Mouse (Mus musculus) cerebellum, postnatal 14 days (tissue): ENCODE results near the gene Spint5.

Experiments
- DNase-seq, 2 experiments: peaks; one replicate each; pipeline ENCODE4 v3.0.0; 2021; ENCODE audit warnings: mixed read lengths in 2 of 2

Spint5 gene

GRCm38 (mm10) chr2:164737377-164738090, 22.4 kb downstream of the Spint5 start:
- no peak for DNase-seq

GRCm38 (mm10) chr2:164739876-164740275, 24.8 kb downstream of the Spint5 start:
- DNase-seq = no peak

- DNase-seq = no peak
Measured at GRCm38 (mm10) chr2:164744987-164745386, 29.9 kb downstream of the Spint5 start.

- peak; percentile 95 to 97 for DNase-seq
Measured at GRCm38 (mm10) chr2:164745843-164746479, 30.9 kb downstream of the Spint5 start, which contains the start of the genes Wfdc3 and Dnttip1. Gene Wfdc3 (minus strand): TSS chr2:164745931. Gene Dnttip1 (plus strand): TSS chr2:164745983.

GRCm38 (mm10) chr2:164746693-164747092, 31.6 kb downstream of the Spint5 start:
- DNase-seq = no peak

GRCm38 (mm10) chr2:164748191-164748590, 33.1 kb downstream of the Spint5 start:
- DNase-seq = no peak

GRCm38 (mm10) chr2:164748991-164749390, 33.9 kb downstream of the Spint5 start:
- no peak for DNase-seq

- no peak for DNase-seq
Measured at GRCm38 (mm10) chr2:164752454-164752853, 37.3 kb downstream of the Spint5 start.

- no peak for DNase-seq
Measured at GRCm38 (mm10) chr2:164754105-164754504, 39.0 kb downstream of the Spint5 start.

- no peak for DNase-seq
Measured at GRCm38 (mm10) chr2:164754800-164755199, 39.7 kb downstream of the Spint5 start.

GRCm38 (mm10) chr2:164757841-164758240, 42.7 kb downstream of the Spint5 start:
- no peak for DNase-seq

GRCm38 (mm10) chr2:164758692-164759091, 43.6 kb downstream of the Spint5 start:
- no peak for DNase-seq

- DNase-seq = no peak
Measured at GRCm38 (mm10) chr2:164760059-164760833, 45.1 kb downstream of the Spint5 start.

GRCm38 (mm10) chr2:164761502-164761901, 46.4 kb downstream of the Spint5 start:
- DNase-seq = peak; percentile 38 to 41

GRCm38 (mm10) chr2:164761971-164762370, 46.9 kb downstream of the Spint5 start:
- no peak for DNase-seq

- no peak for DNase-seq
Measured at GRCm38 (mm10) chr2:164762593-164762992, 47.5 kb downstream of the Spint5 start.

- DNase-seq = no peak
Measured at GRCm38 (mm10) chr2:164765841-164766240, 50.7 kb downstream of the Spint5 start.
